Mouse (Mus musculus): ENCODE measurements around the gene Ttll12.
A peak's percentile ranks its signal among the peaks of the same experiment; 100 is the strongest.

Gene Ttll12

GRCm38 (mm10) chr15:83560941-83561477 is 33.9 kb downstream of the Ttll12 start:
- DNase-seq: no peak

DNA sequence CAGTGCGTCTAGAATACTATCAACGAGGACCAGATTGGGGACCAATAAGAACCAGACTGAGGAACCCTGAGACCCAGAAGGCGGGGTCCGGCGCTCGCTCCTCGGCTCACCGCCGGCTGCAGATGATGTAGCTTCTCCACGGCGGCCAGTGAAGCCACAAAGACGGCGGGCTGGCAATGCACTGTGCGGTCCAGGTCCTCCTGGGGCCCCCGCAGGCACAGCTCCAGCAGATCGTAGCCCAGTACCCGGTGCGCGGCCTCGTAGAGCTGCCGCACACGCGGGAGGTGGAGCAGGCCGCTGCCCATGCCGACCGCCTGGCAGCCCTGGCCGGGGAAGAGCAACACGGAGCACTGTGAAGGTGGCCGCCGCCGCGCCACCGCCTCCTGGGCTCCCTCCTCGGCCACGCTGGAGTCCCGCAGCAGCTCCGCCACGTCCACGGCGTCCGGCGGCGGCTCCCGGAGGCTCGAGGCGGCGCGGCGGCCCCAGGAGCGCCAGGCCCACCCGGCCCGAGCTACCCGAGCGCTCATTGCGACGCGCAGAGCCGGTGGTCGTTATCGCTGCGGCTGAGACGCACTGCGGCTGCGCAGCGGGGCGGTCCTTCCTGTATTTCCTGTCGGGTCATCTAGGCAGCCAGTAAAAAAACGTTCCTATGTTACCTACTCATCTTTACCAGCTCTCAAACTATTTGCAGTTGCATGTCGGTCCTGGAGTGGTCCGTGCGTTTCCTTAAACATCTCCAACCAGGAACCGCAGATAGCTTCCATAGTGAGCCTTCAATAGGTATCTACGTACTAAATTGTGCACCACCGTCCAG is 39.6 kb downstream of the Ttll12 start:
- DNase-seq: peak; percentile 85

GRCm38 (mm10) chr15:83553831-83554230 is 41.1 kb downstream of the Ttll12 start:
- no peak for DNase-seq

DNA sequence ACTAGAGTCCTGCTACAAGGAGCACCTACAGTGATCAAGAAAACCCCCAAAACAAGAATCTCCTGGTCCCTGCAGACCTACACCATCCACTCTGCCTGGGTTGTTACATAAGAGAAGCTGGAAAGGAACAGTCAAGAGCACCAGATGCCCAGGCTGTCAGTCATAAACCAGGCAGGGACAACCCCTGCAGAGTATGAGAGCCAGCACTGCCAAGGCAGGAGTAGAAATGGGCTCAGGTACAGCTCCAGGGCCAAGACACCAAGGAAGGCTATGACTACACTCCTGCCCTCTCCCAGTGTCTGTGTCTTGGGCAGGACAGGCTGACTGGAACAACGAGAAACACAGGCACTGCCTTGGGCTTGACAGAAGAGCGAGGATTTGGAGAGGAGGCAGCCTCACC is 44.8 kb downstream of the Ttll12 start:
- no peak for DNase-seq

DNA sequence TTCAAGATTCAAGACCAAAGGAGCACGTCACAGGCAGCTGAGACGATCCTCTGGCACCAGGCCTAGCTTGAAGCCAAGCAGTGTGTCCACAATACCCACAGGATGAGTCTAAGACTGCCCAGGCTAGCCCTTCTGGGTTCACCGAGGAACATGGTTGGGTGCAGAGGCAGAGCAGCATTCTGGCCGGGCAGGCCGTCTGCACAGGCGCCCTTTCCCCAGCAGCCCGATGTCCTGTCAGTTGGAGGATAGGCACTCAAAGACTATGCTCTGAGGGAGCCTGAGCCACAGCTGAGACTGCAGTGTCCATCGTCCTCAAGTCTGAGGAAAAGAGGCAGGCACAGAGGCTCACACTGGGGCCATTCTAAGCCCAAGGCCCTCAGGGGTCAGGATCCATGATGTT is 47.8 kb downstream of the Ttll12 start:
- no peak for DNase-seq

DNA sequence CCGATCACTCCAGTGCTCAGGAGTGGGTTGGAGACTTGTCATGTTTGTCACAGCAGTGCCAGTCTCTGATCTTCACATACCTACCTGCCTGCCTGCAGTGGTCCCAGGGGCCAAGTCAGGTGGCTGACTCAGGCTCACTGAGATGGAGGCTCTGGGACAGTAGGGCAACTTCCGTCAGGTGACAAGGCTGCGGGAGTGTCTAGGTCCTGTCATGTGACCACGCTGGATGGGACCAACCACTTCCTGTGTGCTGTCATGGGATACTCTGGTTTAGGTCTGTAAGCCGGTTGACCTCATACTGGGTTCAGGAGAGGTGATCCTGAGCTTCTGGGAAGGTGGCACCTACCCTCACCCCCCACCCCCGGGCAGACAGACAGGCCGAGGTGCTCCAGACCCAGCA is 48.9 kb downstream of the Ttll12 start:
- DNase-seq: no peak

GRCm38 (mm10) chr15:83541647-83542287 is 53.2 kb downstream of the Ttll12 start:
- no peak for DNase-seq

DNA sequence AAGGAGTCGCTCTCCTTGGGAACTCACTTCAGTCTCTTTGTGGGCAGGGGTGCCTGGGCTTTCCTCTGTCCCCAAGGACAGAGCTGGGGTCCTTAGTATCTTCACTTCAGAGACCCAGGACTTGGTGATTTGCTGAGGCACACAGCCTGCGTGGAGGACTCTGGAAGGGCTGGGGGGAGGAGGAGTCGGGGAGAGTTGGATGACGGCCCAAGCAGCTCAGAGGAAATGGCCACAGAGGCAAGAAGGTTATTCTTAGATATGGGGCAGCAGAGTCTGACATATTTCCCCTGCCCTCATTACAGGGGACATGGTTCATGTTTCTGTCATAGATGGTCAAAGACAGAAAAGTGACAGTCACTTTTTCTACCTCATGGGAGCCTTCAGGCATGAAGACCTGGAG is 55.1 kb downstream of the Ttll12 start:
- peak; percentile 69 for DNase-seq

GRCm38 (mm10) chr15:83538855-83539254 is 56.1 kb downstream of the Ttll12 start:
- DNase-seq: no peak

DNA sequence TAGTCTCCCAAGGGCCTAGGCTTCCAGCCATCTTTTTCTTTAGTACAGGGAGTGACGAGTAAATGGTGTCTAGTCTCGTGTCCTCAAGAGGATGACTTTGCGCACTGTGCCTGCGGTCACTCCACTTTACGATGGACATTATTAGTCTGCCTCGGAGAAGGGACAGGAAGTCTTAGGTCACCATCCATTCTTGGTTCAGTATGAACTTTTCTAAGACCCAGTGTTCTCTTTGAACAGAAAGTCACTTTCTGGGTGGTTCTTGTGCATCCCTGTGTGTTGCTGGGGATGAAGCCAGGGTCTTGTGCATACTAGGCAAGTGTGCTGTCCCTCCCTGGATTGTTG is 59.1 kb downstream of the Ttll12 start:
- DNase-seq: no peak

GRCm38 (mm10) chr15:83534960-83535889 is 59.7 kb downstream of the Ttll12 start:
- DNase-seq: no peak

GRCm38 (mm10) chr15:83532606-83533005 is 62.4 kb downstream of the Ttll12 start:
- DNase-seq: no peak

GRCm38 (mm10) chr15:83531961-83532469 is 62.9 kb downstream of the Ttll12 start:
- DNase-seq: no peak

DNA sequence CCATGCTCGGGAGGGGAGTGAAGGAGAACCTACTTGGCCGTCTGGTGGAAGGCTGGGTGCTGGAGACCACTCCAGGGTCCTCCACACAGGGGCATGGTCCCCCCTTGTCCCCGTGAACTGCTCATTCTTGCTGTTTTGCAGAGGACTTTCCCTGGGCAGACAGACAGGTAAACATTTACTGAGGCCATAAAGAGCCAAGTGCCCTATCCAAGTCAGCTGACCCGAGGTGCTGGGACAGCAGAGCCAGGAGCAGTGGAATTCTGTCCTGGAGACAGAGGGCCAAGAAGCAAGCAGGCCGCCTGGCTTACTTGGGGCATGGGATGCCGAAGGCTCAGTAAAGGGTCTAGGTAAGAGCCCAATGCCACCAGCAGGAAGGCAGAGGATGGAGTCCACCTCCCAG is 64.3 kb downstream of the Ttll12 start:
- no peak for DNase-seq

DNA sequence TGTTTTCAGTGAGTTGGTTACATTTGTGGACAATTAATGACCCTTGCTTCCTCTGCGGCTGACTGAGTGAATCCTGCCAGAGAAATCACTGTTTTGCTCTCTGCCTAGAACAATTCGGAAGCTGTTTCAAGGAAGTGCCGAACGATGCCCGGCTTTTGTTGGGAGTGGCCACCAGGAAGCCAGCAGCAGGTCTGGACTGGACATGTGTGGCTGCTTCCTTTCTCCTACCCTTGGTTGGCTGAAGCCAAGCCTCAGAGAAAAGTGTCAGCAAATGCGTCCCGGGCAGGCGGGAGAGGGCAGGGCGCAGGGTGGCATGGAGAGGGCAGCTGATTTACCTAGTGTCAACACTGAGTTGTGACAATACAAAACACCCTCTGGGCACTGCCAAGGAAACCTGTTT is 64.7 kb downstream of the Ttll12 start:
- DNase-seq: peak; percentile 63

- peak; percentile 63 for DNase-seq
These were observed 65.2 kb downstream of the Ttll12 start for GRCm38 (mm10) chr15:83529765-83530164.

GRCm38 (mm10) chr15:83528892-83529291 is 66.1 kb downstream of the Ttll12 start:
- no peak for DNase-seq

GRCm38 (mm10) chr15:83527747-83528146 is 67.2 kb downstream of the Ttll12 start:
- no peak for DNase-seq

GRCm38 (mm10) chr15:83527092-83527437 is 67.9 kb downstream of the Ttll12 start:
- DNase-seq: peak; percentile 34

DNA sequence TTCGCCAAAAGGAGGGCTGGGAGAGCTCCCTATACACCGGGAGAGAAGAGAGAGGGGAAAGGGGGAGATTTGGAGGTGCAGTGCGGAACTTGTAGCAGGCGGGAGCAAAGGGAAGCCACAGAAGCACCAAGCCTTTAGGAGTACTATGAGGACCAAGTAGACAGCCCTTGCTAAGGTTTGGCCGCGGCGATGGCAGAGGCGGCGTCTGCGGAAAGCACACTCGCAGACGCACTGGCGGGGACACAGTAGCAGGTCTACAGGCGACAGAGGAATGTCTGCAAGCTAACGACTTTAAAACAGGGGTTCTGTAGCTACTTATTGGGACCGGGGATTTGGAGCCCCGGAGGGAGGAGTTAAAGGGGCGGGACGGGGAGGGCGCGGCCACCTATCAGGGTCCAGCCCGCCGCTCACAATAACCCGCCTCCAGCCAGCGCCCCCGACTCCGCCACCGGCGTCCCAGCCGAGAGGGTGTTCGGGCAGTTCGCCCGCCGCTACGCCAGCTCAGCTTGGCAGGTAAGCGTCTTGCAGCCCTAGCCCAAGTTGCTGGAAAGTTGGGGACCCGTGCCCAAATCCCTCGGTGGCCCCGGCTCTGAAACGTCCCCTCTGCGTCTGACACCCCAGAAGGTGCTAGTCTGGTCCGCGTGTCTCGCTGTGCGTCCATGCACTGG is 68.4 kb downstream of the Ttll12 start, which contains the start of gene Bik:
TSS of gene Bik (plus strand) at position 439 of the 668 bp plus-strand sequence.
- DNase-seq: peak; percentile 79
